Mouse (Mus musculus): Measurements from ENCODE around the gene Trim30c. TPM values are rescaled to one million over a fixed set of nuclear protein-coding genes. Genes with fewer than 3 reads are reported as not detected.

Gene Trim30c
- polyA plus RNA-seq (2012; rRNA removed) = 0.65 and 0.76 TPM in 2 replicates

GRCm38 (mm10) chr7:104400698-104401097 is at the start of gene Trim30c:
Gene Trim30c, minus strand, starts transcription at chr7:104400837.

GRCm38 (mm10) chr7:104369736-104370414 is 30.8 kb downstream of the Trim30c start, which contains the start of gene Trim30b:
Gene Trim30b, minus strand, starts transcription at chr7:104369884.

GRCm38 (mm10) chr7:104352717-104353599 is 47.7 kb downstream of the Trim30c start, which contains the start of gene Trim12c:
Gene Trim12c, minus strand, starts transcription at chr7:104353362.

Other genes starting within 250 kb of the Trim30c start
- gene Olfm5, start 236.0 kb downstream of the Trim30c start, polyA plus RNA-seq (2012; rRNA removed) = not detected in 2 replicates
- 0.01 and 0.03 TPM in 2 replicates for gene Olfr648, start 217.4 kb downstream of the Trim30c start, polyA plus RNA-seq (2012; rRNA removed)
- not detected in 2 replicates for gene Olfr649, start 204.9 kb downstream of the Trim30c start, polyA plus RNA-seq (2012; rRNA removed)
- gene Trim6, start 182.0 kb downstream of the Trim30c start, polyA plus RNA-seq (2012; rRNA removed) = 0.81 and 0.87 TPM in 2 replicates
- 7.1 and 9.7 TPM in 2 replicates for gene Trim34a, start 156.4 kb downstream of the Trim30c start, polyA plus RNA-seq (2012; rRNA removed)
- 1.1 TPM in 2 replicates for gene Trim5, start 112.7 kb downstream of the Trim30c start, polyA plus RNA-seq (2012; rRNA removed)
- 8.1 and 9.8 TPM in 2 replicates for gene Trim12a, start 85.4 kb downstream of the Trim30c start, polyA plus RNA-seq (2012; rRNA removed)
- gene Trim34b, start 71.4 kb downstream of the Trim30c start, polyA plus RNA-seq (2012; rRNA removed) = 0.06 and 0.09 TPM in 2 replicates
- gene Trim12c, start 47.5 kb downstream of the Trim30c start, polyA plus RNA-seq (2012; rRNA removed) = 4.3 and 5.4 TPM in 2 replicates
- 2.0 and 2.1 TPM in 2 replicates for gene Trim30b, start 31.0 kb downstream of the Trim30c start, polyA plus RNA-seq (2012; rRNA removed)
- 9.0 and 10.3 TPM in 2 replicates for gene Trim30a, start 64.4 kb upstream of the Trim30c start, polyA plus RNA-seq (2012; rRNA removed)
- gene Trim30d, start 107.0 kb upstream of the Trim30c start, polyA plus RNA-seq (2012; rRNA removed) = 3.8 and 4.3 TPM in 2 replicates
- not detected in 2 replicates for gene Olfr651, start 149.3 kb upstream of the Trim30c start, polyA plus RNA-seq (2012; rRNA removed)
- gene Olfr652, start 160.1 kb upstream of the Trim30c start, polyA plus RNA-seq (2012; rRNA removed) = not detected in 2 replicates
- not detected in 2 replicates for gene Olfr653, start 176.5 kb upstream of the Trim30c start, polyA plus RNA-seq (2012; rRNA removed)
- not detected in 2 replicates for gene Olfr654, start 186.2 kb upstream of the Trim30c start, polyA plus RNA-seq (2012; rRNA removed)
- not detected in 2 replicates for gene Olfr655, start 200.9 kb upstream of the Trim30c start, polyA plus RNA-seq (2012; rRNA removed)
- gene Olfr656, start 213.1 kb upstream of the Trim30c start, polyA plus RNA-seq (2012; rRNA removed) = not detected in 2 replicates
- gene Olfr657, start 224.0 kb upstream of the Trim30c start, polyA plus RNA-seq (2012; rRNA removed) = not detected in 2 replicates
- gene Olfr658, start 246.5 kb upstream of the Trim30c start, polyA plus RNA-seq (2012; rRNA removed) = 0.01 TPM in 1 of 2 replicates, not detected in the other

Data from liver, embryonic 18 days (tissue).